Mouse (Mus musculus): ENCODE measurements around the gene Olfr427. TPM values are rescaled to one million over a fixed set of nuclear protein-coding genes. Genes with fewer than 3 reads are reported as not detected.
"Not testable (repeated sequence)": the region's sequence is repeated elsewhere in the genome, so short reads cannot be mapped to it uniquely, and the experiment has no call there.

Olfr427 gene
- total RNA-seq (2021): not detected
- long read RNA-seq, experiment 1: 0 reads
- long read RNA-seq, experiment 2: 0 reads

GRCm38 (mm10) chr1:174096591-174096990, at the start of gene Olfr427:
Gene Olfr427, plus strand, starts transcription at chr1:174096891.
- DNase-seq: no peak
- intact Hi-C loops (cut with DNase I; ENCODE audit: low total_unique reads): no loop called here

GRCm38 (mm10) chr1:174048227-174048626, 48.5 kb upstream of the Olfr427 start:
- intact Hi-C loops (cut with DNase I; ENCODE audit: low total_unique reads); DNase-seq: not testable (repeated sequence)

- no peak for DNase-seq
Measured at GRCm38 (mm10) chr1:174048893-174049292, 47.8 kb upstream of the Olfr427 start, which contains the start of gene Olfr432. Gene Olfr432, plus strand, starts transcription at chr1:174049205.

GRCm38 (mm10) chr1:174049357-174049756, 47.3 kb upstream of the Olfr427 start:
- DNase-seq; intact Hi-C loops (cut with DNase I; ENCODE audit: low total_unique reads): not testable (repeated sequence)

More at GRCm38 (mm10) chr1:174048893-174049292, 47.8 kb upstream of the Olfr427 start, which contains the start of gene Olfr432:
- intact Hi-C loops (cut with DNase I; ENCODE audit: low total_unique reads): no loop called here

- no peak for DNase-seq
- intact Hi-C loops (cut with DNase I; ENCODE audit: low total_unique reads): no loop called here
Measured at GRCm38 (mm10) chr1:174050532-174050931, 46.2 kb upstream of the Olfr427 start.

- DNase-seq: no peak
- intact Hi-C loops (cut with DNase I; ENCODE audit: low total_unique reads): no loop called here
Measured at GRCm38 (mm10) chr1:174051515-174051914, 45.2 kb upstream of the Olfr427 start.

- no peak for DNase-seq
- intact Hi-C loops (cut with DNase I; ENCODE audit: low total_unique reads): no loop called here
Measured at GRCm38 (mm10) chr1:174051931-174052536, 44.7 kb upstream of the Olfr427 start.

- DNase-seq: no peak
- intact Hi-C loops (cut with DNase I; ENCODE audit: low total_unique reads): no loop called here
Measured at GRCm38 (mm10) chr1:174052981-174053380, 43.7 kb upstream of the Olfr427 start.

GRCm38 (mm10) chr1:174055248-174055647, 41.4 kb upstream of the Olfr427 start:
- intact Hi-C loops (cut with DNase I; ENCODE audit: low total_unique reads): no loop called here
- no peak for DNase-seq

GRCm38 (mm10) chr1:174066305-174066704, 30.4 kb upstream of the Olfr427 start, which contains the start of gene Olfr430:
Gene Olfr430, plus strand, starts transcription at chr1:174066605.
- DNase-seq: no peak
- intact Hi-C loops (cut with DNase I; ENCODE audit: low total_unique reads): no loop called here

- intact Hi-C loops (cut with DNase I; ENCODE audit: low total_unique reads): no loop called here
- DNase-seq: no peak
Measured at GRCm38 (mm10) chr1:174084031-174084430, 12.7 kb upstream of the Olfr427 start, which contains the start of gene Olfr429. Gene Olfr429, plus strand, starts transcription at chr1:174084331.

- intact Hi-C loops (cut with DNase I; ENCODE audit: low total_unique reads): loop anchor here (10.0 kb wide), 1 partner anchor 649 kb away; no protein-coding TSS in a partner anchor
- DNase-seq: no peak
Measured at GRCm38 (mm10) chr1:174103735-174104134, 7.0 kb downstream of the Olfr427 start.

GRCm38 (mm10) chr1:174121062-174121461, 24.4 kb downstream of the Olfr427 start, which contains the start of gene Olfr231:
Gene Olfr231, minus strand, starts transcription at chr1:174121162.
- DNase-seq: no peak
- intact Hi-C loops (cut with DNase I; ENCODE audit: low total_unique reads): no loop called here

- intact Hi-C loops (cut with DNase I; ENCODE audit: low total_unique reads): no loop called here
- no peak for DNase-seq
Measured at GRCm38 (mm10) chr1:174131217-174131616, 34.5 kb downstream of the Olfr427 start, which contains the start of gene Olfr424. Gene Olfr424, plus strand, starts transcription at chr1:174131517.

- intact Hi-C loops (cut with DNase I; ENCODE audit: low total_unique reads): no loop called here
- no peak for DNase-seq
Measured at GRCm38 (mm10) chr1:174131999-174132398, 35.3 kb downstream of the Olfr427 start.

GRCm38 (mm10) chr1:174141384-174141783, 44.7 kb downstream of the Olfr427 start:
- no peak for DNase-seq
- intact Hi-C loops (cut with DNase I; ENCODE audit: low total_unique reads): no loop called here

- DNase-seq: no peak
- intact Hi-C loops (cut with DNase I; ENCODE audit: low total_unique reads): no loop called here
Measured at GRCm38 (mm10) chr1:174146696-174147095, 50.0 kb downstream of the Olfr427 start.

- intact Hi-C loops (cut with DNase I; ENCODE audit: low total_unique reads): no loop called here
- DNase-seq: no peak
Measured at GRCm38 (mm10) chr1:174149289-174149688, 52.6 kb downstream of the Olfr427 start.

Measured in gastrocnemius, postnatal 14 days (tissue).